Mouse (Mus musculus) brain, embryonic 14.5 days (tissue): ENCODE results near the gene Thrsp. TPM values are rescaled to one million over a fixed set of nuclear protein-coding genes. Genes with fewer than 3 reads are reported as not detected.
A peak's percentile ranks its signal among the peaks of the same experiment; 100 is the strongest.
"Not testable (repeated sequence)": the region's sequence is repeated elsewhere in the genome, so short reads cannot be mapped to it uniquely, and the experiment has no call there.

Experiments used
- DNase-seq: peaks from one replicate; pipeline ENCODE4 v3.0.0-alpha.2; 2011; ENCODE audit warnings: low read depth
- CTCF ChIP-seq: fragments of 200-500 bp; IDR thresholded peaks from 2 replicates; pipeline ENCODE4 v1.5.1; 2012; ENCODE audit warnings: inconsistent platforms, mild to moderate bottlenecking, moderate library complexity, borderline replicate concordance; ENCODE audit not compliant: insufficient read depth, insufficient read length; ENCODE audit errors: extremely low read depth
- POLR2A ChIP-seq: fragments of 200-500 bp; IDR thresholded peaks from 2 replicates; pipeline ENCODE4 v1.6.1; 2012; ENCODE audit warnings: mild to moderate bottlenecking, inconsistent platforms, borderline replicate concordance; ENCODE audit not compliant: poor library complexity, insufficient read depth, insufficient read length, severe bottlenecking; ENCODE audit errors: extremely low read depth
- polyA plus RNA-seq: library from polyadenylated mRNA; depleted of rRNA; stranded (reverse); fragments of >200 nt; gene quantifications from 2 replicates; pipeline ENCODE4 v1.2.3, GENCODE M21; 2012; rRNA removed

The Thrsp gene
- 1.8 and 2.1 TPM in 2 replicates for polyA plus RNA-seq

DNA sequence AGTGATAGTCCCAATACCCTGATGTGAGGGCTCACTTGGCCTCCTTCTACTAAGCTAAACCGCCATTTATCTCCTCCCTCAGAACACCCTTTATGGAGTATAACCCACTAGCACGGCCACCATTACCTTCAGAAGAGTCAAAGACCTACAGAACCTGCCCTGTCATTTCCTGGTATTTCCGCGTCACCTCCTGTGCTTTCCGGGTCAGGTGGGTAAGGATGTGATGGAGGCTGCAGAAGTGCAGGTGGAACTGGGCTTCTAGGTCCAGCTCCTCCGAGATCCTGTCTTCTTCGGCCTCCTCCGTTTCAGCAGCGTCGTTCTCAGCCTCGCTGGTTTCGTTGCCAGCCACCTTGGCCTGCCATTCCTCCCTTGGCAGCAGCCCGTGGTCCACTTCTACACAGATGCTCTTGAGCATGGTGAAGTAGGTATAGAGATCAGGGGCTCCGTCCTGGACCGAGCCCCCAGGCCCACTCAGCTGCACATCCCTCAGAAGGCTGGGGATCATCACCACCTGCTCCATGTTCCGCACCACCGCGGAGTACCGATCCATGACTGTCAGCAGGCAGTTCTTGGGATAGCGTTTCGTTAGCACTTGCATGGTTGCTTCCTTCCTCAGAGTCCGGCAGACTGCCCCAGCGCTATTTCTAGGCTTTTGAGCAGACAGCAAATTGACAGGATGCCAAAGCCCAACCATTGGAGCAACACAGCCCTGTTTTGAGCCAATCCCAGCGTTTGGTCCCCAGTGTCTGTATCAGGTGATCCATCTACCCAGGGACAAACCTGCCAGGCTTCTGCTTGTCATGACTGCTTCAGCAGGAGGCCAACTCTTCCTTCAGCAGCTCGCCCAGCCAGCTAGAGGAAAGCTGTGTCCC, at the start of gene Thrsp:
TSS of gene Thrsp (minus strand) at position 825 of the 872 bp plus-strand sequence.
- peak; percentile 84 for DNase-seq
- TF ChIP-seq CTCF (no peak), POLR2A (no peak)

DNA sequence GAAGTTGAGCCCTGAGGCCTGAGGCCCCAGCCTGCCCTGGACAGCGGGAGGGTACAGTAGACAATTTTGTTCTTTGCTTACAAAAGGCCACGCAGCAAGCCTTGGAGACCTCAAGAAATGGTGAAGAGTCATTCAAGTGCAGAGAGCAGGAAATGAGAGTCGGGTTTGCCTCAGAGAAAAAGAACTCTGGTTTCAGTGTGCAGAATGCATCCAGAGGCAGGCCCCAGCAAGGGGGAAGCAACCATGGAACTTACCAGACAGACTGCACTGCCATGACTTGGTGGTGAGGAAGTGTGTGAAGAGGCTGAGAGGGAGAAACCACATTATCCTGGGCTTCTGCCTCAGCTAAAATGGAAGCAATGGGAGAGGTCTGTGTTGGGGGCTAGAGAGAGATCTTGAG, 38.0 kb upstream of the Thrsp start:
- no peak for DNase-seq
- no peak for TF ChIP-seq CTCF
- no peak for TF ChIP-seq POLR2A

DNA sequence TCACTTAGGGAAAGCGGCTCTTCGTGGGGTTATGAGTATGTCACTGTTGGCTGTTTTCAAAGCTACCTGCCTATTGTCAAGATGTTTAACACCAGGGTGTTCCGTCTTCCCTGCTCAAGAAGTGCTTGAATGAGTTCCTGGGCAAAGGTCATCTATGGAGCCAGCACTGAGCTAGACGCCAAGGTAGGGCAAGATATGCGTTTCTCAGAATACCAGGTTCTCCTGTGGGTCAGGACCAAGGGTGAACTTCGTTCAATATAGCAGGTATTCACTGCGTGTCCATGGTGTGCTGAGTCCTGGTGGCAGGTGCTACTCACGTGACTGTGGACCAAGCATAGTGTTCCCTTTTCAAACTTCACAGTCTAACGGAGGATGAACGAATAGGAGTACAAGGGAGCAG, 37.3 kb upstream of the Thrsp start:
- no peak for DNase-seq
- no peak for TF ChIP-seq CTCF
- TF ChIP-seq POLR2A: no peak

DNA sequence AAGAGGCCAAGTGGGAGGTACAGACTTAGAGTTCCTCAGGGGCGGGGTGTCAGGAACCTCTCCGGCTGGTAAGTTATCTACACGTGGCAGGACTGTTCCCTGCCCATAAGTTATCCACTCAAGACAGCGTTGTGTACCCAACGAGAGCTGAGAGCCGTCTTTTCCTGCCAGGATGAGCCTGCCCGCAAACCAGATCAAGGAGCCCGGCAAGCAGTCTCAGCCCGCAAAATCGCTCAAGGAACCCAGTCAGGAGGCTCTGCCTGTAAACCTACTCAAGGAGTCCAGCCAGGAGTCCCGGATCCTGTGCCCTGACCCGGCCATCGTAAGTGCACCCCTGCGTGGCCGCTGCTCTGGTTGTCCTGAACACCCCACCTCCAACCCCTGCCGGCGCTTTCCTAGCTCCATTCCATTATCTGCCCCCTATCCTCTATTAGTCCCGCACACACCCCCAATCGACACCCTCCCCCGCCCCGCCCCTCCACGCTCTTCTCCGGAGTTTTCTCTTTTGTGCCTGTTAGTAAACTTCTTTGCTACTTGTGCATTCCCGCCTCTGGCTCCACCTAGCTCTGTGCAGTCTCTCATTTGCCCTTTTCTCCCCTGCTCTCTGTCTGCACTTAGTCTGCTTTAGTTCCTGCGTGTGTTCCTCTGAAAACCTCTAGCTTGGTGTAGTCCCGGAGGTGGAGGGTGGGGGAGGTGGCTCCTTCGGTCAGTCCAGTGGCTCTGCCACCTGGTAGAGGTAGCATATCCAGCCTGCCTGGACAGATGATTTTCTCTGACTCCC, 35.8 kb upstream of the Thrsp start:
- TF ChIP-seq CTCF: no peak
- TF ChIP-seq POLR2A: no peak
- peak; percentile 31 for DNase-seq

DNA sequence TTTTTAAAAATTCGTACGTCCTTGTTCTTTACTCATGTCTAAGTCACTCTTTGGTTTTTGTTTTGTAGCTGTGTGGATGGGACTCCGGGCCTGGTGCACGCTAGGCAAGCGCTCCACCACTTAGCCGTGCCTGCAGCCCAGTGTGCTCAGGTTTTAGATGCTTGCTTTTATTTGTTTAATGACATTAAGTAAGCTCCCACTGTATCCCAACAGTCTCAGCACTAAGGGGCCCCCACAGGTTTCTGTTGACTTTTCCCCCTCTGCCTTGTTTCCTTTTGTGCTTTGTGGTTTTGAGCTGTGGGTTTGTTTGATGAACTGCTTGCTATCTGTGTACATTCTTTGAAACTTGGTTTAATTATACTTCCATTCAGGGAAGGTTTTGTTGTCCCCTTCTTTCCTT, 34.7 kb upstream of the Thrsp start:
- DNase-seq: no peak
- TF ChIP-seq CTCF: no peak
- TF ChIP-seq POLR2A: no peak

DNA sequence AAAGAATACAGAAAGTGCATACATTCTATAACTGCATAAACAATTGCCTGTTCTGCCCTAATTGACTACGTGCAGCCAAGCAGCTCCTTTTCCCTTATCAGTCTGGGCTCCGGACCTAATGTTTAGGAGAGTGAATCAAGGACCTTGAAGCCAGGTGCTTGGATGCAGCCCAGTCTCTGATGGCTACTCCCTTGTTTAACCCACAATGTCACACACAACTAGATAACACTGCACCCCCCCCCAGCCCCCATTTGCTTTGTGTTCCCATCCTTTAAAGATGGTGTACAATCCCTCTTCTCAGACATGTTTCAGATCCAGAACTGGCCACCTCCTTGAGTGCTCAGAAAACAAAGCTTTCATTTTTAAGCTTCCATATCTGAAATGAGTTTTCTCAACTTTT, 33.5 kb upstream of the Thrsp start, which contains the start of gene Kctd14:
TSS of gene Kctd14 (plus strand) at position 301 of the 400 bp plus-strand sequence.
- DNase-seq: not testable (repeated sequence)

DNA sequence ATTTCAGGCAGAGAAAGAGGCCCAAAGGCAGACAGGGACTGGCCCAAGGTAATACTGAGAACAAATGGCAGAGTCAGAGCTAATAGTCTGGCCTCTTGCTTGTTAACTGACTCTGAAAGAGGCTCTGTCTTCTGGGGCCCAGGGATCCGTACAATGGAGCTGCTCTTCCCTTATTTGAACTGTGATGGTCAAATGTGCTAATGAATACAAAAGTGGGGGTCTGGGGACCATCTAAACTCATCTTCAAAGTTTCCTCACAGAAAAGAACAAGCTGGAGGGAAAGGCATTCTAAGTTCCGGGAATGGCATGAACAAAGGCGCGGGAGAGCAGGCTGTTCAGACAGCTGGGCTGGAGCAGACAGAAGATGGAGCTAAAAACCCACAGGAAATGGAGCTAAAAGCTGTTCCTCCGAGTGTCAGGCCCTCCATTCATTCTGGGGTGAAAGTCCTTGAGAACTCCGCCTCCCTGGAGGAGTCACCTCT, 29.6 kb upstream of the Thrsp start:
- no peak for TF ChIP-seq CTCF
- TF ChIP-seq POLR2A: no peak
- peak; percentile 89 for DNase-seq

DNA sequence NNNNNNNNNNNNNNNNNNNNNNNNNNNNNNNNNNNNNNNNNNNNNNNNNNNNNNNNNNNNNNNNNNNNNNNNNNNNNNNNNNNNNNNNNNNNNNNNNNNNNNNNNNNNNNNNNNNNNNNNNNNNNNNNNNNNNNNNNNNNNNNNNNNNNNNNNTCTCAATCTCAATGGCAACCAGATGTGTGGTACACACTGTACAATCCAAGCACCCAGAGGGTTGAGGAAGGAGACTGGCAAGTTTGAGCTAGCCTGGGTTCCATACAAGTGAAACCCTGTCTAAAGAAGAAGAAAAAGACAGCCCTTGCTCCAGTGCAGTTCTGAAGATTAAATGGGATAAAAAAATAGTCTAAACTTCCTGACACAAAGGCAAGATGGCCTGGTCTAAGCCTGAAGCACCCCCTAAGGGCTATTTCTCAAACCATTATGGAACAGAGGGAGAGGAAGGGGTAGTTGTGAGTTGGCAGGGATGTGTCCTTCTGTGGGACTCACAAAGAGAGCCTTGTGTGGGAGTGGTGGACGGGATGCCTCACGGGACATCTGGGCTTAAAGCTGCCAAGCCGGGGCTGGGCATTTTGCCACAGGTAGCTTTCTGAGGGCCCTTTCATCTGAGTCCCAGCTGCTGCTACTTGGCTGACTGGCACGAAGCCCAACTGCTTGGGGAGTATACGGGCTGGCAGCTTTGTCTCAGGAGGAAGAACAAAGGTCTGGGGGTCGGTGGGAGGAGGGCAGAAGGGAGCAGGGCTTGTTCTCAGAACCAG, 28.8 kb upstream of the Thrsp start:
- DNase-seq: peak; percentile 99
- TF ChIP-seq CTCF: no peak
- TF ChIP-seq POLR2A: no peak

DNA sequence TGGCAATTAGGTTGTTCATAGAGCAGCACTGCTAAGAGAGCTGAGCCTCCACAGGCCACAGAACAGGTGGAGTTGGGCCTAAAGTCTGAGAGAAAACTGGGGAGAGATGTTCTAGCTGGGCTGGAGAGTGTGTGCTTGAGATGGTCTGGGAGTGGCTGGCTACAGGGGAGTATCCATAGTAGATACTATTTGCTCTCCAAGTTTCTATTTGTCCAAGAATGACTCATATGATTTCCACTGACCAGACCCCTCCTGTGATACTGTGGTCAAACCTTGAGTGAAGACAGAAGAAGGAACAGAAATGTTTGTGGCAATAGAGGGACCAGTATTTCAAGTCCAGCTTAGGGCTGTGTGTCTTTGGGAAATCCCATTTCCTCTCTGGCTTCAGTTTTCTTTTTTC, 21.5 kb upstream of the Thrsp start:
- no peak for TF ChIP-seq CTCF
- no peak for TF ChIP-seq POLR2A
- no peak for DNase-seq

DNA sequence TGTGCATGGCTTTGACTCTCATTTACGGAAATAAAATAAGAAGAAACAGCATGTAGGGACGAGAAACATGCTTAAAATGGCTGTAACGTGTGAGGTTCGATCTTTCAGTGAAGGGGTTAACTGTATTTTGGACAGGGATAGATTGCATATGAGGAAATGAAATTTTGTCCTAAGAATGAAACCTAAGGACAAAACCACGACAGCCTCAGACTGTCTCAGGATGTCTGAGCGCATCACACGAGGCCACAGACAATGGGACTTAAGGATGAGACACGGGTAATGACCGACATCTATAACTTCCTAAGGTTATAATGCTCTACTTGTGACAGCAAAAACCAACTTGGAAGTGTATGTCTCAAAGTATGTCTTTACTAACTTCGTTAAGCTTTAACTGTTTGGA, 17.0 kb upstream of the Thrsp start:
- DNase-seq: no peak
- TF ChIP-seq CTCF: no peak
- TF ChIP-seq POLR2A: no peak

DNA sequence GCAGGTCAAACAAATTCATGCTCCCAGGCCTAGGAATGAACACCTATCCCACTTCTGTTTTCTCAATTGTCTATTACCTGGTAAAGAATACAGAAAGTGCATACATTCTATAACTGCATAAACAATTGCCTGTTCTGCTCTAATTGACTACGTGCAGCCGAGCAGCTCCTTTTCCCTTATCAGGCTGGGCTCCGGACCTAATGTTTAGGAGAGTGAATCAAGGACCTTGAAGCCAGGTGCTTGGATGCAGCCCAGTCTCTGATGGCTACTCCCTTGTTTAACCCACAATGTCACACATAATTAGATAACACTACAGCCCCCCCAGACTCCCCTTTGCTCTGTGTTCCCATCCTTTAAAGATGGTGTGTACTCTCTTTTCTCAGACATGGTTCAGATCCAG, 16.0 kb upstream of the Thrsp start:
- not testable (repeated sequence) for DNase-seq

DNA sequence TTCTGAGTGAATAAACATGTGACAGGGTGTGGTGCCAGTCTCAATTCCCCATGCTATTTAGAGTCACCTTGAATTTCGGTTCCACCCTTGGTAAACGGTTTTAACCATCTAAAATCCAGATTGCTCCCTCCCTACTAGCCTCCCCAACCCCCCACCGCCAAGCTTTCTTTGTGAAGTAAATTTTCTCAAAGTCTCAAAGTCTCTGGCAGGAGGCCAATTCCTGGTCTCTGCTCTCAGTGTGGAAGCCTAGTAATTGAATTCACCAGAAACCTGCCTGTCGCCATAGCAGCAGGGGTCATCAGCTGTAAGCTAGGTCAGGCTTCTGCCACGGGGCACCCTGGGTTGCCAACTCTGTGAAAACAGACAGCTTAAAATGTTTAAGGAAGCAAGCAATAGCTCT, 12.2 kb upstream of the Thrsp start:
- TF ChIP-seq POLR2A: no peak
- no peak for TF ChIP-seq CTCF
- DNase-seq: peak; percentile 96
